Mouse (Mus musculus) testis, adult 2 months (tissue): ENCODE data around the gene Lpxn.

Experiments used
- CTCF ChIP-seq: fragments of 200-500 bp; IDR thresholded peaks from 2 replicates; pipeline ENCODE4 v1.5.1; 2012; ENCODE audit warnings: low read depth, mild to moderate bottlenecking, inconsistent platforms, low read length, moderate library complexity; ENCODE audit not compliant: control insufficient read depth, insufficient read depth, insufficient replicate concordance
- POLR2A ChIP-seq: fragments of 200-500 bp; IDR thresholded peaks from 2 replicates; pipeline ENCODE4 v1.6.1; 2012; ENCODE audit warnings: low read depth, mild to moderate bottlenecking, inconsistent platforms, low read length, moderate library complexity; ENCODE audit not compliant: control insufficient read depth

DNA sequence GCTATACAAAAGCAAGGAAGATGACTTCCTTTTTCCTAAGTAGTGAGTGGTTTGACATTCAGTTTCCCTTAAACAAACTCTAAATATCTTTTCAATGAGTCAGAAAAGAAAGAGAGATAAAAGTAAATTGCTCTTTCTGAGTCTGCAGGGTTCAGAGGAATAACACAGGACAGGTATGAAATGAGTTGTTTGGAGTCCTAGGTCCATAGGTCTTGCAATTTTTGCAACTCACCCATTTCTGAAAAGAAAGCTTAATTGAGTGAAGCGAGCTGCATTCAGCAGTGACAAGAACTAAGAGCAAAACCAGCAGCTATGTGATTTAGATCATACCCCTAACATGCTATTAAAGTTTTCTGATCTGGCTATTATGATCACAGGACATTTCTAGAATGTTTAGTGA is 35.6 kb downstream of the Lpxn start:
- no peak for TF ChIP-seq POLR2A
- no peak for TF ChIP-seq CTCF
